Mouse (Mus musculus) liver, embryonic 12.5 days (tissue): ENCODE results near the gene Ints1. TPM values are rescaled to one million over a fixed set of nuclear protein-coding genes. Genes with fewer than 3 reads are reported as not detected.
"Not testable (repeated sequence)": the region's sequence is repeated elsewhere in the genome, so short reads cannot be mapped to it uniquely, and the experiment has no call there.

Source experiments
- ATAC-seq: fragments of 200-750 bp; cut with Nextera tagmentation; 2 replicates; pipeline ENCODE4 v1.8.0; 2017; ENCODE audit warnings: moderate number of reproducible peaks, mild to moderate bottlenecking, moderate library complexity
- H3K27ac ChIP-seq: fragments of 300-500 bp; sonication (generic); 2 replicates; pipeline ENCODE4 v1.5.1; 2016; ENCODE audit warnings: mild to moderate bottlenecking
- H3K27me3 ChIP-seq: fragments of 300-500 bp; sonication (generic); replicated peaks from 2 replicates; pipeline ENCODE4 v1.6.1; 2016; ENCODE audit warnings: mild to moderate bottlenecking, moderate library complexity
- H3K36me3 ChIP-seq: fragments of 300-500 bp; sonication (generic); 2 replicates; pipeline ENCODE4 v1.6.1; 2016; ENCODE audit warnings: mild to moderate bottlenecking, moderate library complexity
- H3K4me1 ChIP-seq: fragments of 300-500 bp; sonication (generic); 2 replicates; pipeline ENCODE4 v1.6.1; 2016
- H3K4me2 ChIP-seq: fragments of 300-500 bp; sonication (generic); 2 replicates; pipeline ENCODE4 v1.6.1; 2016; ENCODE audit warnings: mild to moderate bottlenecking, moderate library complexity
- H3K4me3 ChIP-seq: fragments of 300-500 bp; sonication (generic); 2 replicates; pipeline ENCODE4 v1.5.1; 2016; ENCODE audit warnings: mild to moderate bottlenecking, moderate library complexity
- H3K9ac ChIP-seq: fragments of 300-500 bp; sonication (generic); 2 replicates; pipeline ENCODE4 v1.6.1; 2016; ENCODE audit warnings: mild to moderate bottlenecking, moderate library complexity
- H3K9me3 ChIP-seq: fragments of 300-500 bp; sonication (generic); replicated peaks from 2 replicates; pipeline ENCODE4 v1.6.1; 2016; ENCODE audit warnings: mild to moderate bottlenecking, moderate library complexity
- WGBS: fragments of 180-500 bp; shearing (Covaris S2); methylation state at CpG from one replicate; pipeline ENCODE4 v1.1.7; 2016; ENCODE audit not compliant: insufficient replicate concordance; 5-methylcytosine and 5-hydroxymethylcytosine counted together
- polyA plus RNA-seq: library from polyadenylated mRNA; unstranded; fragments of >200 nt; fragmentation: Nextera tagmentation; extraction: Ambion mirVana; gene quantifications from 2 replicates; pipeline ENCODE4 v1.2.1, GENCODE M21; 2016

Ints1 gene
- polyA plus RNA-seq, 1 experiment from 2014 or later, result 21.8 TPM

GRCm38 (mm10) chr5:139745771-139746170, 29.7 kb downstream of the Ints1 start:
- ATAC-seq, result peak; percentile 77
- peaks cover 5% of the 10 kb centered on the region; the same call in 1 of the 2 replicates for H3K27me3 ChIP-seq
- no peak overlapping the region for H3K4me2 ChIP-seq
- H3K4me3 ChIP-seq, result no peak overlapping the region
- H3K27ac ChIP-seq, result no peak overlapping the region
- peaks cover 35% of the 10 kb centered on the region for H3K4me1 ChIP-seq
- no peaks in the 10 kb centered on the region for H3K9me3 ChIP-seq
- peaks cover 7% of the 10 kb centered on the region for H3K36me3 ChIP-seq
- 4% methylated on average over 3 of the region's 3 CpGs for WGBS
- H3K9ac ChIP-seq, result no peak overlapping the region

- not testable (repeated sequence) for H3K27me3 ChIP-seq, H3K4me2 ChIP-seq, H3K4me3 ChIP-seq, ATAC-seq, H3K9me3 ChIP-seq, H3K36me3 ChIP-seq
- 28% methylated on average over 3 of the region's 3 CpGs for WGBS
- H3K9ac ChIP-seq, result peak overlapping the region; percentile 45; the same call in 1 of the 2 replicates
- H3K4me1 ChIP-seq, result peaks cover 60% of the 10 kb centered on the region
- peak overlapping the region; percentile 47; the same call in 1 of the 2 replicates for H3K27ac ChIP-seq
These were observed 32.8 kb downstream of the Ints1 start for GRCm38 (mm10) chr5:139742640-139743039.

GRCm38 (mm10) chr5:139738592-139739315, 36.7 kb downstream of the Ints1 start:
- peak overlapping the region; percentile 66 for H3K9ac ChIP-seq
- H3K4me1 ChIP-seq, result peaks cover 83% of the 10 kb centered on the region
- peak overlapping the region; percentile 25 for H3K4me3 ChIP-seq

GRCm38 (mm10) chr5:139737841-139738591, 37.5 kb downstream of the Ints1 start:
- H3K4me3 ChIP-seq, result peak overlapping the region; percentile 25
- peak; percentile 67 for ATAC-seq
- H3K4me1 ChIP-seq, result peaks cover 91% of the 10 kb centered on the region
- H3K4me2 ChIP-seq, result peak overlapping the region; percentile 100
- WGBS, result 44% methylated on average over 14 of the region's 14 CpGs
- no peaks in the 10 kb centered on the region for H3K36me3 ChIP-seq
- peak overlapping the region; percentile 66 for H3K9ac ChIP-seq
- H3K9me3 ChIP-seq, result no peaks in the 10 kb centered on the region
- H3K27ac ChIP-seq, result peak overlapping the region; percentile 95
- no peaks in the 10 kb centered on the region for H3K27me3 ChIP-seq

More at GRCm38 (mm10) chr5:139738592-139739315, 36.7 kb downstream of the Ints1 start:
- Histone ChIP-seq H3K27ac (peak overlapping the region; percentile 95), H3K9me3 (no peaks in the 10 kb centered on the region), H3K27me3 (no peaks in the 10 kb centered on the region), H3K36me3 (no peaks in the 10 kb centered on the region), H3K4me2 (peak overlapping the region; percentile 100)
- ATAC-seq, result peak; percentile 78
- WGBS, result 29% methylated on average over 7 of the region's 7 CpGs

GRCm38 (mm10) chr5:139736504-139736940, 39.0 kb downstream of the Ints1 start:
- Histone ChIP-seq H3K9me3 (no peaks in the 10 kb centered on the region), H3K27ac (peak overlapping the region; percentile 95), H3K36me3 (peaks cover 8% of the 10 kb centered on the region), H3K27me3 (no peaks in the 10 kb centered on the region), H3K9ac (peak overlapping the region; percentile 66), H3K4me1 (peaks cover 91% of the 10 kb centered on the region), H3K4me2 (peak overlapping the region; percentile 100), H3K4me3 (peak overlapping the region; percentile 78)
- no peak for ATAC-seq
- WGBS, result 9% methylated on average over 10 of the region's 10 CpGs

GRCm38 (mm10) chr5:139735677-139736503, 39.6 kb downstream of the Ints1 start, which contains the start of gene Micall2:
Gene Micall2, minus strand, starts transcription at chr5:139736336.
- peak; percentile 78 for ATAC-seq
- 2% methylated on average over 50 of the region's 50 CpGs for WGBS
- peak within 1 kb of the TSS; percentile 100 for H3K4me2 ChIP-seq
- peak within 1 kb of the TSS; percentile 78 for H3K4me3 ChIP-seq
- peaks cover 14% of the 10 kb centered on the region for H3K36me3 ChIP-seq
- H3K4me1 ChIP-seq, result peaks cover 91% of the 10 kb centered on the region
- no peaks in the 10 kb centered on the region for H3K9me3 ChIP-seq
- H3K27me3 ChIP-seq, result no peaks in the 10 kb centered on the region
- H3K27ac ChIP-seq, result peak within 1 kb of the TSS; percentile 98
- peak within 1 kb of the TSS; percentile 86 for H3K9ac ChIP-seq

- H3K4me1 ChIP-seq, result peaks cover 94% of the 10 kb centered on the region
- peak overlapping the region; percentile 78 for H3K4me3 ChIP-seq
- ATAC-seq, result no peak
- peak overlapping the region; percentile 98 for H3K27ac ChIP-seq
- peak overlapping the region; percentile 100 for H3K4me2 ChIP-seq
- H3K9me3 ChIP-seq, result no peaks in the 10 kb centered on the region
- 15% methylated on average over 7 of the region's 7 CpGs for WGBS
- peaks cover 24% of the 10 kb centered on the region for H3K36me3 ChIP-seq
- no peaks in the 10 kb centered on the region for H3K27me3 ChIP-seq
- peak overlapping the region; percentile 86 for H3K9ac ChIP-seq
These were observed 40.7 kb downstream of the Ints1 start for GRCm38 (mm10) chr5:139734746-139735145.

- Histone ChIP-seq H3K4me2 (peak overlapping the region; percentile 100), H3K4me1 (peaks cover 90% of the 10 kb centered on the region), H3K4me3 (peak overlapping the region; percentile 78), H3K27me3 (no peaks in the 10 kb centered on the region), H3K9me3 (no peaks in the 10 kb centered on the region), H3K27ac (peak overlapping the region; percentile 98), H3K36me3 (peaks cover 27% of the 10 kb centered on the region), H3K9ac (peak overlapping the region; percentile 86)
- ATAC-seq, result peak; percentile 77
- 6% methylated on average over 3 of the region's 3 CpGs for WGBS
These were observed 41.5 kb downstream of the Ints1 start for GRCm38 (mm10) chr5:139734016-139734415.

GRCm38 (mm10) chr5:139732634-139733107, 42.8 kb downstream of the Ints1 start:
- peak overlapping the region; percentile 98 for H3K27ac ChIP-seq
- 25% methylated on average over 11 of the region's 11 CpGs for WGBS
- H3K4me2 ChIP-seq, result peak overlapping the region; percentile 100
- no peaks in the 10 kb centered on the region for H3K9me3 ChIP-seq
- peak overlapping the region; percentile 86 for H3K9ac ChIP-seq
- ATAC-seq, result no peak
- H3K27me3 ChIP-seq, result no peaks in the 10 kb centered on the region
- H3K4me1 ChIP-seq, result peaks cover 91% of the 10 kb centered on the region
- H3K4me3 ChIP-seq, result peak overlapping the region; percentile 78
- peaks cover 37% of the 10 kb centered on the region for H3K36me3 ChIP-seq

GRCm38 (mm10) chr5:139730712-139731486, 44.6 kb downstream of the Ints1 start:
- Histone ChIP-seq H3K4me1 (peaks cover 94% of the 10 kb centered on the region), H3K4me3 (no peak overlapping the region), H3K27me3 (no peaks in the 10 kb centered on the region), H3K4me2 (peak overlapping the region; percentile 15), H3K36me3 (peaks cover 49% of the 10 kb centered on the region), H3K9ac (peak overlapping the region; percentile 43), H3K27ac (peak overlapping the region; percentile 70), H3K9me3 (no peaks in the 10 kb centered on the region)
- ATAC-seq, result no peak
- 74% methylated on average over 8 of the region's 8 CpGs for WGBS

GRCm38 (mm10) chr5:139727261-139727660, 48.2 kb downstream of the Ints1 start:
- ATAC-seq, result no peak
- Histone ChIP-seq H3K4me1 (peaks cover 91% of the 10 kb centered on the region), H3K27me3 (no peaks in the 10 kb centered on the region), H3K4me2 (peak overlapping the region; percentile 2; the same call in 1 of the 2 replicates), H3K4me3 (no peak overlapping the region), H3K36me3 (peaks cover 61% of the 10 kb centered on the region), H3K27ac (peak overlapping the region; percentile 62), H3K9ac (no peak overlapping the region), H3K9me3 (no peaks in the 10 kb centered on the region)
- 40% methylated on average over 11 of the region's 11 CpGs for WGBS
